Mouse (Mus musculus) liver, embryonic 11.5 days (tissue): ENCODE results near the gene Commd1. TPM values are rescaled to one million over a fixed set of nuclear protein-coding genes. Genes with fewer than 3 reads are reported as not detected.

ENCODE experiments used
- ATAC-seq: fragments of 200-750 bp; cut with Nextera tagmentation; replicated peaks from 2 replicates; pipeline ENCODE4 v1.8.0; 2017; ENCODE audit warnings: moderate number of reproducible peaks, mild to moderate bottlenecking, moderate TSS enrichment, moderate library complexity; ENCODE audit not compliant: low FRiP score
- DNase-seq: peaks from one replicate; pipeline ENCODE4 v3.0.0-alpha.2; 2017; ENCODE audit warnings: low spot score
- H3K27ac ChIP-seq: fragments of 300-500 bp; sonication (generic); 2 replicates; pipeline ENCODE4 v1.5.1; 2014; ENCODE audit warnings: mild to moderate bottlenecking, low read depth, low read length, control low read depth
- H3K27me3 ChIP-seq: fragments of 300-500 bp; sonication (generic); replicated peaks from 2 replicates; pipeline ENCODE4 v1.6.1; 2014; ENCODE audit warnings: low read length, mixed read lengths; ENCODE audit not compliant: control insufficient read depth, insufficient read depth
- H3K36me3 ChIP-seq: fragments of 300-500 bp; sonication (generic); 2 replicates; pipeline ENCODE4 v1.6.1; 2014; ENCODE audit warnings: mild to moderate bottlenecking, low read length, moderate library complexity, mixed read lengths; ENCODE audit not compliant: control insufficient read depth, insufficient read depth
- H3K4me1 ChIP-seq: fragments of 300-500 bp; sonication (generic); replicated peaks from 2 replicates; pipeline ENCODE4 v1.6.1; 2014; ENCODE audit warnings: low read length, mixed read lengths; ENCODE audit not compliant: control insufficient read depth, insufficient read depth
- H3K4me2 ChIP-seq: fragments of 300-500 bp; sonication (generic); 2 replicates; pipeline ENCODE4 v1.6.1; 2014; ENCODE audit warnings: mild to moderate bottlenecking, control low read depth, moderate library complexity
- H3K4me3 ChIP-seq: fragments of 300-500 bp; sonication (generic); 2 replicates; pipeline ENCODE4 v1.5.1; 2014; ENCODE audit warnings: low read depth, low read length, control low read depth
- H3K9ac ChIP-seq: fragments of 300-500 bp; sonication (generic); 2 replicates; pipeline ENCODE4 v1.6.1; 2014; ENCODE audit warnings: low read depth, low read length, control low read depth
- H3K9me3 ChIP-seq: fragments of 300-500 bp; sonication (generic); 2 replicates; pipeline ENCODE4 v1.6.1; 2016; ENCODE audit warnings: low read length, inconsistent platforms, mixed read lengths; ENCODE audit not compliant: control insufficient read depth
- WGBS: fragments of 180-500 bp; shearing (Covaris S2); extraction: QIAGEN DNeasy Blood & Tissue Kit; methylation state at CpG from one replicate; pipeline ENCODE4 v1.1.7; 2014; 5-methylcytosine and 5-hydroxymethylcytosine counted together
- polyA plus RNA-seq: library from polyadenylated mRNA; unstranded; fragments of >200 nt; fragmentation: Nextera tagmentation; extraction: Ambion mirVana; gene quantifications from 2 replicates; pipeline ENCODE4 v1.2.1, GENCODE M21; 2014

Commd1 gene
- polyA plus RNA-seq, 1 experiment from 2014 or later = 333 TPM

GRCm38 (mm10) chr11:22982846-22983245 lies 664 bp upstream of the Commd1 start:
- DNase-seq (no peak), ATAC-seq (no peak)
- Histone ChIP-seq H3K9me3 (no peaks in the 10 kb centered on the region), H3K27me3 (no peaks in the 10 kb centered on the region), H3K4me2 (peak overlapping the region; percentile 75; the same call in 1 of the 2 replicates), H3K27ac (no peak overlapping the region), H3K36me3 (no peaks in the 10 kb centered on the region), H3K9ac (no peak overlapping the region), H3K4me3 (0 out of 2 replicates have a peak overlapping the region, but pooled peaks have one; percentile 53), H3K4me1 (peaks cover 10% of the 10 kb centered on the region)
- WGBS = 75% methylated on average over 6 of the region's 6 CpGs

- no peaks in the 10 kb centered on the region for H3K27me3 ChIP-seq
- no peaks in the 10 kb centered on the region for H3K9me3 ChIP-seq
- ATAC-seq = peak; percentile 55
- H3K9ac ChIP-seq = peak overlapping the region; percentile 71
- peak overlapping the region; percentile 95 for H3K27ac ChIP-seq
- peak overlapping the region; percentile 53 for H3K4me3 ChIP-seq
- H3K4me2 ChIP-seq = peak overlapping the region; percentile 75
- WGBS = 2% methylated on average over 12 of the region's 12 CpGs
- no peak for DNase-seq
- H3K36me3 ChIP-seq = peaks cover 9% of the 10 kb centered on the region; the same call in 1 of the 2 replicates
- peaks cover 13% of the 10 kb centered on the region for H3K4me1 ChIP-seq
Measured at GRCm38 (mm10) chr11:22981543-22981950, 635 bp downstream of the Commd1 start.

DNA sequence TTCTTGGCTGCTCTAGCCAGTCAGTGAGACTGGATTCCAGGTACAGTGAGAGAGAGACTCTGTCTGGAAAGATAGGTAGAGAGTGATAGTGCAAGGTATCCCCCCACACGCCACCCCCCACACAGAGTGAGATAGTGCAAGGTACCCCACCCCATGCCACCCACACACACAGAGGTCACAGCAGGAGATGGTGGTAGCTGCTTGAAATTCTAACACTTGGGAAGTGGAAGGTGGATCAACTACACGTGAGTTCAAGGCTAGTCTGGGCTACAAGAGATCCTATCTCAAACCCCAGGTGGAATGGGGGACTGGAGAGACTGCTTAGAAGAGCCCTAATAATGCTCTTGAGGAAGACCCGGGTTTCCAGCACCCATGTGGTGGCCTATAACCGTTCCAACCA lies 1.1 kb downstream of the Commd1 start:
- no peaks in the 10 kb centered on the region for H3K27me3 ChIP-seq
- peak overlapping the region; percentile 75 for H3K4me2 ChIP-seq
- H3K9ac ChIP-seq = peak overlapping the region; percentile 71
- peaks cover 9% of the 10 kb centered on the region; the same call in 1 of the 2 replicates for H3K36me3 ChIP-seq
- 27% methylated on average over 4 of the region's 4 CpGs for WGBS
- peaks cover 13% of the 10 kb centered on the region for H3K4me1 ChIP-seq
- peak overlapping the region; percentile 95; the same call in 1 of the 2 replicates for H3K27ac ChIP-seq
- DNase-seq = no peak
- H3K4me3 ChIP-seq = peak overlapping the region; percentile 53
- no peaks in the 10 kb centered on the region for H3K9me3 ChIP-seq
- no peak for ATAC-seq

DNA sequence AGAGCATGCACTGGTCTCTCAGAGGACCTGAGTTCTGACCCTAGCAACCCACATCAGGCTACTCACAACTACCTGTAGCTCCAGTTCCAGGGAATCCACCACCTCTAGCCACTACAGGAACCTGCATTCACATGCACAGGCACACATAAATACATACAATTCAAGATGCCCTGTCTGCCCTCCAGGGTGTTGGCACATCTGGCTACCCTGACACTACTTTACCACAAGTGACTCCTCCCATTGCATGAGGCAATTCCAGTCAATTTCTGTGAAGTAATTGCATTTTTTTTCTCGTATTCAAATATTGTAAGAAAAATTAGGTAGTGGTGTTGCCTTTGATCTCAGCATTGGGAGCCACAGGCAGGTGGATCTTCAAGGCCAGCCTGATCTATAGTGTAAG lies 3.0 kb downstream of the Commd1 start:
- Histone ChIP-seq H3K27ac (no peak overlapping the region), H3K27me3 (no peaks in the 10 kb centered on the region), H3K4me1 (peaks cover 15% of the 10 kb centered on the region), H3K9me3 (no peaks in the 10 kb centered on the region), H3K4me2 (no peak overlapping the region), H3K9ac (no peak overlapping the region), H3K36me3 (peaks cover 9% of the 10 kb centered on the region; the same call in 1 of the 2 replicates), H3K4me3 (no peak overlapping the region)
- DNase-seq (no peak), ATAC-seq (no peak)
- 77% methylated on average over 1 of the region's 1 CpGs for WGBS

GRCm38 (mm10) chr11:22978711-22979110 lies 3.5 kb downstream of the Commd1 start:
- no peak overlapping the region for H3K4me2 ChIP-seq
- H3K4me3 ChIP-seq = no peak overlapping the region
- ATAC-seq (no peak), DNase-seq (no peak)
- H3K9ac ChIP-seq = no peak overlapping the region
- H3K27me3 ChIP-seq = no peaks in the 10 kb centered on the region
- WGBS = 77% methylated on average over 1 of the region's 1 CpGs
- peaks cover 15% of the 10 kb centered on the region for H3K4me1 ChIP-seq
- no peaks in the 10 kb centered on the region for H3K9me3 ChIP-seq
- peaks cover 9% of the 10 kb centered on the region; the same call in 1 of the 2 replicates for H3K36me3 ChIP-seq
- H3K27ac ChIP-seq = no peak overlapping the region

DNA sequence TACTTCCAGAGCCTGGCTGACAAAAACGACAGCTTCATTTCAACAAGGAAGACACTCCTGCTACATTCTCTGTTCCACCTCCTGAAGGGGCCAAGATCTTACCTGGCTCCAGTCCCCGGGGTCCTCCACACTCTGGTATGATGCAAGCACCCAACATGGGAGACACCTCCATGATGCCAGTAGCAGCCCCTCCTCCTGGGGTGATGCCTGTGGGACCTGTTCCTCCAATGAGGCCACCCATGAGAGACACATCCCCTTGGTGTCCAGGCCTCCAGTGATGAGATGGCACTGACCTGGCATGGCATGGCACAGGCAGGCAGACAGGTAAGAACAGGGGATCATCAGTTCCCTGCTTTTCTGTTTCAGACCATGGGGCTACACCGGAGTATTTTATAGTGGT lies 4.0 kb downstream of the Commd1 start:
- DNase-seq = no peak
- Histone ChIP-seq H3K9me3 (no peaks in the 10 kb centered on the region), H3K4me2 (no peak overlapping the region), H3K4me3 (no peak overlapping the region), H3K4me1 (peaks cover 15% of the 10 kb centered on the region), H3K27ac (no peak overlapping the region), H3K36me3 (peaks cover 9% of the 10 kb centered on the region; the same call in 1 of the 2 replicates), H3K9ac (no peak overlapping the region), H3K27me3 (no peaks in the 10 kb centered on the region)
- 91% methylated on average over 3 of the region's 3 CpGs for WGBS
- no peak for ATAC-seq

DNA sequence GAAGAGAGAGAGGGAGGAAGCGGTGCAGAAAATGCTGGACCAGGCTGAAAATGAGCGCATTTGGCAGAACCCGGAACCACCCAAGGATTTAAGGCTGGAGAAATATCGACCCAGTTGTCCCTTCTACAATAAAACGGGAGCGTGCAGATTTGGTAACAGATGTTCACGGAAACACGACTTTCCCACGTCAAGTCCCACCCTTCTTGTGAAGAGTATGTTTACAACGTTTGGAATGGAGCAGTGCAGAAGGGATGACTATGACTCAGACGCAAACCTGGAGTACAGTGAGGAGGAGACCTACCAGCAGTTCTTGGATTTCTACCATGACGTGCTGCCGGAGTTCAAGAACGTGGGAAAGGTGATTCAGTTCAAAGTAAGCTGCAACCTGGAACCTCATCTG lies 8.6 kb downstream of the Commd1 start:
- peaks cover 6% of the 10 kb centered on the region; the same call in 1 of the 2 replicates for H3K4me1 ChIP-seq
- ATAC-seq = no peak
- H3K27ac ChIP-seq = no peak overlapping the region
- peaks cover 13% of the 10 kb centered on the region; the same call in 1 of the 2 replicates for H3K36me3 ChIP-seq
- H3K9me3 ChIP-seq = peaks cover 12% of the 10 kb centered on the region
- no peaks in the 10 kb centered on the region for H3K27me3 ChIP-seq
- H3K4me3 ChIP-seq = peak overlapping the region; percentile 55
- DNase-seq = no peak
- peak overlapping the region; percentile 69 for H3K4me2 ChIP-seq
- WGBS = 53% methylated on average over 14 of the region's 14 CpGs
- H3K9ac ChIP-seq = peak overlapping the region; percentile 64

GRCm38 (mm10) chr11:22972746-22973526 lies 9.2 kb downstream of the Commd1 start:
- WGBS = 48% methylated on average over 45 of the region's 46 CpGs
- ATAC-seq = peak; percentile 65
- no peaks in the 10 kb centered on the region for H3K27me3 ChIP-seq
- H3K4me1 ChIP-seq = 0 out of 2 replicates have a peak, but pooled peaks cover 6% of the 10 kb centered on the region
- H3K27ac ChIP-seq = peak overlapping the region; percentile 85
- peak overlapping the region; percentile 64 for H3K4me3 ChIP-seq
- peak; percentile 77 for DNase-seq
- peaks cover 12% of the 10 kb centered on the region for H3K9me3 ChIP-seq
- H3K4me2 ChIP-seq = peak overlapping the region; percentile 74
- H3K36me3 ChIP-seq = peaks cover 13% of the 10 kb centered on the region; the same call in 1 of the 2 replicates
- H3K9ac ChIP-seq = peak overlapping the region; percentile 66
